Mouse (Mus musculus) forebrain, embryonic 15.5 days (tissue): Measurements from ENCODE around the gene Ank3. TPM values are rescaled to one million over a fixed set of nuclear protein-coding genes. Genes with fewer than 3 reads are reported as not detected.
"Not testable (repeated sequence)": the region's sequence is repeated elsewhere in the genome, so short reads cannot be mapped to it uniquely, and the experiment has no call there.

Experiments
- ATAC-seq: fragments of 200-750 bp; cut with Nextera tagmentation; replicated peaks from 2 replicates; pipeline ENCODE4 v1.8.0; 2017; ENCODE audit warnings: mild to moderate bottlenecking, moderate TSS enrichment, moderate library complexity
- H3K27ac ChIP-seq: fragments of 300-500 bp; sonication (generic); replicated peaks from 2 replicates; pipeline ENCODE4 v1.5.1; 2015; ENCODE audit warnings: mild to moderate bottlenecking, inconsistent platforms
- H3K27me3 ChIP-seq: fragments of 300-500 bp; sonication (generic); 2 replicates; pipeline ENCODE4 v1.6.1; 2015; ENCODE audit warnings: inconsistent platforms
- H3K36me3 ChIP-seq: fragments of 300-500 bp; sonication (generic); 2 replicates; pipeline ENCODE4 v1.6.1; 2015; ENCODE audit warnings: mild to moderate bottlenecking, inconsistent platforms
- H3K4me1 ChIP-seq: fragments of 300-500 bp; sonication (generic); 2 replicates; pipeline ENCODE4 v1.6.1; 2015; ENCODE audit warnings: inconsistent platforms
- H3K4me2 ChIP-seq: fragments of 300-500 bp; sonication (generic); replicated peaks from 2 replicates; pipeline ENCODE4 v1.6.1; 2015; ENCODE audit warnings: mild to moderate bottlenecking, inconsistent platforms
- H3K4me3 ChIP-seq: fragments of 300-500 bp; sonication (generic); 2 replicates; pipeline ENCODE4 v1.5.1; 2015; ENCODE audit warnings: mild to moderate bottlenecking, inconsistent platforms
- H3K9ac ChIP-seq: fragments of 300-500 bp; sonication (generic); replicated peaks from 2 replicates; pipeline ENCODE4 v1.6.1; 2015; ENCODE audit warnings: mild to moderate bottlenecking, inconsistent platforms
- H3K9me3 ChIP-seq: fragments of 300-500 bp; sonication (generic); 2 replicates; pipeline ENCODE4 v1.6.1; 2016; ENCODE audit warnings: inconsistent platforms
- WGBS: fragments of 180-500 bp; shearing (Covaris S2); methylation state at CpG from one replicate; pipeline ENCODE4 v1.1.7; 2015; ENCODE audit warnings: mixed read lengths; 5-methylcytosine and 5-hydroxymethylcytosine counted together
- polyA plus RNA-seq: library from polyadenylated mRNA; unstranded; fragments of >200 nt; fragmentation: Nextera tagmentation; extraction: Ambion mirVana; gene quantifications from 2 replicates; pipeline ENCODE4 v1.2.1, GENCODE M21; 2015

The Ank3 gene
- polyA plus RNA-seq, 1 experiment from 2014 or later, result 91.2 TPM

- H3K27ac ChIP-seq, result no peak overlapping the region
- no peaks in the 10 kb centered on the region for H3K4me1 ChIP-seq
- H3K9ac ChIP-seq, result no peak overlapping the region
- H3K4me3 ChIP-seq, result no peak overlapping the region
- ATAC-seq, result no peak
- no peaks in the 10 kb centered on the region for H3K27me3 ChIP-seq
- H3K36me3 ChIP-seq, result peaks cover 40% of the 10 kb centered on the region
- WGBS, result 77% methylated on average over 9 of the region's 9 CpGs
- no peak overlapping the region for H3K4me2 ChIP-seq
- H3K9me3 ChIP-seq, result no peaks in the 10 kb centered on the region
These were observed 497.0 kb downstream of the Ank3 start for GRCm38 (mm10) chr10:69895606-69896005.

GRCm38 (mm10) chr10:69897927-69898326 lies 499.4 kb downstream of the Ank3 start:
- Histone ChIP-seq H3K36me3 (peaks cover 49% of the 10 kb centered on the region), H3K4me3 (no peak overlapping the region), H3K4me1 (no peaks in the 10 kb centered on the region), H3K27ac (no peak overlapping the region), H3K4me2 (no peak overlapping the region), H3K9ac (no peak overlapping the region), H3K9me3 (no peaks in the 10 kb centered on the region), H3K27me3 (no peaks in the 10 kb centered on the region)
- WGBS, result 73% methylated on average over 5 of the region's 5 CpGs
- ATAC-seq, result no peak

- H3K4me2 ChIP-seq, result no peak overlapping the region
- WGBS, result 94% methylated on average over 8 of the region's 8 CpGs
- no peak overlapping the region for H3K4me3 ChIP-seq
- no peak for ATAC-seq
- no peak overlapping the region for H3K9ac ChIP-seq
- H3K4me1 ChIP-seq, result no peaks in the 10 kb centered on the region
- no peaks in the 10 kb centered on the region for H3K9me3 ChIP-seq
- no peaks in the 10 kb centered on the region for H3K27me3 ChIP-seq
- H3K27ac ChIP-seq, result no peak overlapping the region
- H3K36me3 ChIP-seq, result peaks cover 43% of the 10 kb centered on the region
These were observed 500.2 kb downstream of the Ank3 start for GRCm38 (mm10) chr10:69898821-69899220.

GRCm38 (mm10) chr10:69899788-69900187 lies 501.2 kb downstream of the Ank3 start:
- no peak overlapping the region for H3K27ac ChIP-seq
- WGBS, result 86% methylated on average over 3 of the region's 3 CpGs
- H3K9ac ChIP-seq, result no peak overlapping the region
- peaks cover 39% of the 10 kb centered on the region for H3K36me3 ChIP-seq
- H3K4me1 ChIP-seq, result no peaks in the 10 kb centered on the region
- no peaks in the 10 kb centered on the region for H3K27me3 ChIP-seq
- no peak overlapping the region for H3K4me3 ChIP-seq
- no peak for ATAC-seq
- no peaks in the 10 kb centered on the region for H3K9me3 ChIP-seq
- no peak overlapping the region for H3K4me2 ChIP-seq

GRCm38 (mm10) chr10:69902024-69902423 lies 503.5 kb downstream of the Ank3 start:
- Histone ChIP-seq H3K27ac (no peak overlapping the region), H3K9me3 (no peaks in the 10 kb centered on the region), H3K4me1 (no peaks in the 10 kb centered on the region), H3K4me2 (no peak overlapping the region), H3K27me3 (no peaks in the 10 kb centered on the region), H3K36me3 (peaks cover 35% of the 10 kb centered on the region), H3K9ac (no peak overlapping the region), H3K4me3 (no peak overlapping the region)
- 90% methylated on average over 6 of the region's 6 CpGs for WGBS
- no peak for ATAC-seq

- H3K4me1 ChIP-seq, result no peaks in the 10 kb centered on the region
- H3K36me3 ChIP-seq, result peaks cover 22% of the 10 kb centered on the region
- WGBS, result 73% methylated on average over 10 of the region's 10 CpGs
- H3K27me3 ChIP-seq, result no peaks in the 10 kb centered on the region
- no peak overlapping the region for H3K4me3 ChIP-seq
- no peak overlapping the region for H3K4me2 ChIP-seq
- no peak overlapping the region for H3K27ac ChIP-seq
- H3K9me3 ChIP-seq, result no peaks in the 10 kb centered on the region
- no peak for ATAC-seq
- H3K9ac ChIP-seq, result no peak overlapping the region
These were observed 505.7 kb downstream of the Ank3 start for GRCm38 (mm10) chr10:69904321-69904720.

- no peak for ATAC-seq
- Histone ChIP-seq H3K4me1 (no peaks in the 10 kb centered on the region), H3K9ac (no peak overlapping the region), H3K9me3 (no peaks in the 10 kb centered on the region), H3K27ac (no peak overlapping the region), H3K4me2 (no peak overlapping the region), H3K4me3 (no peak overlapping the region), H3K36me3 (peaks cover 3% of the 10 kb centered on the region; the same call in 1 of the 2 replicates), H3K27me3 (no peaks in the 10 kb centered on the region)
- WGBS, result 49% methylated on average over 12 of the region's 12 CpGs
These were observed 509.5 kb downstream of the Ank3 start for GRCm38 (mm10) chr10:69907795-69908764.

GRCm38 (mm10) chr10:69909856-69910255 lies 511.3 kb downstream of the Ank3 start:
- Histone ChIP-seq H3K9ac (no peak overlapping the region), H3K9me3 (no peaks in the 10 kb centered on the region), H3K4me2 (no peak overlapping the region), H3K4me3 (no peak overlapping the region), H3K27me3 (no peaks in the 10 kb centered on the region), H3K27ac (no peak overlapping the region), H3K36me3 (peaks cover 1% of the 10 kb centered on the region; the same call in 1 of the 2 replicates), H3K4me1 (no peaks in the 10 kb centered on the region)
- WGBS, result 84% methylated on average over 4 of the region's 4 CpGs
- no peak for ATAC-seq

GRCm38 (mm10) chr10:69910304-69910703 lies 511.7 kb downstream of the Ank3 start:
- not testable (repeated sequence) for H3K4me1 ChIP-seq, H3K9me3 ChIP-seq, ATAC-seq, H3K4me3 ChIP-seq, H3K4me2 ChIP-seq, H3K27me3 ChIP-seq, H3K9ac ChIP-seq, H3K36me3 ChIP-seq, H3K27ac ChIP-seq
- 16% methylated on average over 5 of the region's 6 CpGs for WGBS

- not testable (repeated sequence) for ATAC-seq
These were observed 512.2 kb downstream of the Ank3 start for GRCm38 (mm10) chr10:69910726-69911125.

GRCm38 (mm10) chr10:69915566-69915965 lies 517.0 kb downstream of the Ank3 start:
- WGBS, result 70% methylated on average over 3 of the region's 3 CpGs
- Histone ChIP-seq H3K4me2 (no peak overlapping the region), H3K9ac (no peak overlapping the region), H3K4me3 (no peak overlapping the region), H3K27me3 (no peaks in the 10 kb centered on the region), H3K36me3 (peaks cover 5% of the 10 kb centered on the region; the same call in 1 of the 2 replicates), H3K27ac (no peak overlapping the region), H3K4me1 (peaks cover 3% of the 10 kb centered on the region; the same call in 1 of the 2 replicates), H3K9me3 (no peaks in the 10 kb centered on the region)
- ATAC-seq, result no peak

More at GRCm38 (mm10) chr10:69910726-69911125, 512.2 kb downstream of the Ank3 start:
- H3K4me2 ChIP-seq, H3K9me3 ChIP-seq, H3K36me3 ChIP-seq, H3K4me3 ChIP-seq, H3K4me1 ChIP-seq, H3K9ac ChIP-seq, H3K27ac ChIP-seq, H3K27me3 ChIP-seq: not testable (repeated sequence)
- 35% methylated on average over 6 of the region's 7 CpGs for WGBS

GRCm38 (mm10) chr10:69916205-69916604 lies 517.6 kb downstream of the Ank3 start:
- H3K4me1 ChIP-seq, result peaks cover 3% of the 10 kb centered on the region; the same call in 1 of the 2 replicates
- H3K4me3 ChIP-seq, result no peak overlapping the region
- H3K9me3 ChIP-seq, result no peaks in the 10 kb centered on the region
- no peaks in the 10 kb centered on the region for H3K27me3 ChIP-seq
- H3K36me3 ChIP-seq, result peaks cover 5% of the 10 kb centered on the region; the same call in 1 of the 2 replicates
- 94% methylated on average over 4 of the region's 4 CpGs for WGBS
- H3K27ac ChIP-seq, result no peak overlapping the region
- H3K4me2 ChIP-seq, result no peak overlapping the region
- no peak for ATAC-seq
- no peak overlapping the region for H3K9ac ChIP-seq
